Mouse (Mus musculus): ENCODE results near the gene Lbhd1. TPM values are rescaled to one million over a fixed set of nuclear protein-coding genes. Genes with fewer than 3 reads are reported as not detected.
"Not testable (repeated sequence)": the region's sequence is repeated elsewhere in the genome, so short reads cannot be mapped to it uniquely, and the experiment has no call there.

Lbhd1 gene
- polyA plus RNA-seq, 2 experiments from 2014 or later = 63.2 to 70.9 TPM

GRCm38 (mm10) chr19:8872266-8872840, 11.2 kb upstream of the Lbhd1 start:
- ATAC-seq = no peak

GRCm38 (mm10) chr19:8875031-8875430, 8.5 kb upstream of the Lbhd1 start:
- no peak for ATAC-seq

DNA sequence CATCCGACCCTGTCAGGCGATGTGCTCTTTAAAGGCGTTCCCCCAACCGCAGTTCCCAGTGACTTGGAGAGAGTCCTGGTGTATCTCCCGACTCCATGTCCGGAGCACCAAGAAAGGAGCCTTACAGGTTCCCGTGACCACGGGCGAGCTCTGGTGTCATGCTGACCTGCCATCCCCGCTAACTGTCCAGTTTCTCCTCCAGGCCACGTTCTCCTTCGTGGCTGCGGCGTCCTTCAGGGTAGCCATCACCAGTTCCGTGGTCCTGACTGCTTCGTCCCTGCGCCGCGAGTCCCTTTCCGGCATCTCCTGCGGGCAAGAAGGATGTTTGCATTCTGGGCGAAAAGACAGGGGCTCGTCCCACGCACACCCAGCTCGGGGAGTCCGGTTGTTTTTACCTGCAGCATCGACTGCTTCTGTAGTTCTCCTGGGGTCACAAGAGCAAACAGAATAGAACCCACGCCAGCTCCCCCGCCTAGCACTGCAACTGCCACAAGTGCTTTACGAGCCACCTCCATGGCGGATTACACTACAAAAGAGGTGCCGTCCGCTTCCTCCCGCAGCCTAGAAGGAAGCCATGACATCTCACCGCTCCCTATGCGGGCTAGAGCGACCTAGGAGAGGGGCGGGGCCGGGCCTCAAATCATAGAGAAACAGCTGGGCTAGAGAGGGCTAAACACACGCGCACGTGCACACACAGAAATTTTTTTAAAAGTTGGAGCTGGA, 3.1 kb upstream of the Lbhd1 start, which contains the start of gene Uqcc3:
Uqcc3 (minus strand) TSS at position 613 of the 723 bp plus-strand sequence.
- peak; percentile 95 for ATAC-seq

DNA sequence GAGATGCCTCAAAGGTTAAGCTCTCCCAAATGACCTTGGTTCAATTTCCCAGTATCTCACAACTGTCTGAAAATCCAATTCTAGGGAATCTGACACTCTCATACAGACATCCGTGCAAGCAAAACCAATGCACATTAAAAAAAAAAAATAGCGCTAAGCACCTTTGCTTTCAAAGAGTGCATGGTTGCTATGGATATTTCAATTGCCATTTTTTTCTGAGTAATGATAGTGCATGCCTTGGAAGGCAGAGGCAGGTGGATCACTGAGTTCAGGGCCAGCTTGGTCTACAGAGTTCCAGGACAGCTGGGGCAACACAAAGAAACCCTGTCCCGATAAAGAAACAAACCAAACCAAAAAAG, 2.5 kb upstream of the Lbhd1 start:
- ATAC-seq = peak; percentile 36

DNA sequence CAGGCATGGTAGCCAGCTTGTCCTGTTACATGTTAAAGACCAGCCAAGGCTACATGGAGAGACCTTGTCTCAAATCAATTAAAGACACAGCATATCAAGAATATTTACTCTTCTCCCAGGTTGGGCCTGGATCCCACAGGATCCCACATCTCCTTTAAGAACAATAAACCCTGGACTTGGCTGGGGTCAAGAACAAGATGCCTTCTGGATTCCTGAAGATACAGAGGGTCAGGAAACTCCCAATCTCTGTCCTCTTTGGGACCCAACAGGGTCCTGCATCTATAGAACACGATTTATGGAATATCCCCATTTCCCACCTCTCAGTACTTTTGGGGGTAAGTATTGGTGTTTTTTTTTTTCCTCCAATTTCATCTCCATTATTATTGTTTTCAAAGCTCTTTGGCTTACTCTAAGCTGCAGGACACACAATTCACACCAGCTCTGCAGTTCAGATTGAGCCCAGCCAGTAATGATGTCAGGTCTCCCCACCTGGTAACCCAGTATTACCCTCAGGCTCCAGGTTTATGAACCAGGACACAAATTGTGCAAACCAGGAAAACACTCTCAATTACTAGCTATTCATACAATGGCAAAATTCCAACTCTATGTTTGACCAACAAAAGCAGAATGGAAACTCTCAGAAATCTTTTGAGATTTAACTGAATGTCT, 3.5 kb downstream of the Lbhd1 start:
- no peak for ATAC-seq

DNA sequence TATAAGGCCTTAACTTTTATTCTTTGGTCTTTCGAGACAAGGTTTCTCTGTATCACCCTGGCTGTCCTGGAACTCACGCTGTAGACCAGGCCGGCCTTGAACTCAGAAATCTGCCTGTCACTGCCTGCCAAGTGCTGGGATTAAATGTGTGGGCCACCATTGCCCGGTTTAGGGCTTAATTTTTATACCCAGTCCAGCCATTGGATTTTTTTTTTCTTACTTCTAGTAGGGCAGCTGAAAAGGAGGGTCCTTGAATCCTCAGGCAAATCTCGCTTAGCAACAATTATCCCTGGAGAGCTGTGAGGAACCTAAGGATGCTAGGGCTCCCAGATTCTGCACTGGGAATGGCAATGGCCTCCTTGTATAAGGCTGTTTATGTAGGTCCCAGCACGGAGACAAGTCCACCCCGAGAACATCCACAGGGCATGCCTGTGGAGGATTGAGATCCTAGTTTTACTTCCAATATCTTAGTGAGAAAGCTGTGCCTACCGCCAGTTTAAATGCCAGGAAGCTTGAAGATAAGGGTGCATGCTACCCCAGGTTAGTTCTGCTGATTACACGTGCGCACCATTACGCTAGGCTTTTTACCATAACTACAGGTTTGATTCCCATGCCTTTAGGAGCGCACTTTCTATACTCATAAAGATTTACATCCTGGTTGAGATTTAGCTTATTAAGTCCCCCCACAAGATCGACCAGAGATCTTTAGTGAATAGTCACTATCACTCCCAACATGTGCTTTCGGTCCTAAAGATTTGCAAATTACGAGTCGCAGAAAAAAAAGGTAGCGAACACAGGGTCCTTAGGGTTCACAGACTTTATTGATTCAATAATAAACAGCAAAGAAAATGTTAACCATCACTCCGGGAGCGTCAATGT, 4.3 kb downstream of the Lbhd1 start:
- ATAC-seq = no peak

GRCm38 (mm10) chr19:8888511-8889385, 5.2 kb downstream of the Lbhd1 start, which contains the start of the genes 1810009A15Rik and Gm49416:
TSS of gene 1810009A15Rik (plus strand) at chr19:8888853.
TSS of gene Gm49416 (plus strand) at chr19:8888926.
- ATAC-seq = peak; percentile 87

- ATAC-seq = peak; percentile 15
These were observed 9.6 kb downstream of the Lbhd1 start, which contains the start of gene Ints5 for GRCm38 (mm10) chr19:8892829-8893766. TSS of gene Ints5 (plus strand) at chr19:8893005.

DNA sequence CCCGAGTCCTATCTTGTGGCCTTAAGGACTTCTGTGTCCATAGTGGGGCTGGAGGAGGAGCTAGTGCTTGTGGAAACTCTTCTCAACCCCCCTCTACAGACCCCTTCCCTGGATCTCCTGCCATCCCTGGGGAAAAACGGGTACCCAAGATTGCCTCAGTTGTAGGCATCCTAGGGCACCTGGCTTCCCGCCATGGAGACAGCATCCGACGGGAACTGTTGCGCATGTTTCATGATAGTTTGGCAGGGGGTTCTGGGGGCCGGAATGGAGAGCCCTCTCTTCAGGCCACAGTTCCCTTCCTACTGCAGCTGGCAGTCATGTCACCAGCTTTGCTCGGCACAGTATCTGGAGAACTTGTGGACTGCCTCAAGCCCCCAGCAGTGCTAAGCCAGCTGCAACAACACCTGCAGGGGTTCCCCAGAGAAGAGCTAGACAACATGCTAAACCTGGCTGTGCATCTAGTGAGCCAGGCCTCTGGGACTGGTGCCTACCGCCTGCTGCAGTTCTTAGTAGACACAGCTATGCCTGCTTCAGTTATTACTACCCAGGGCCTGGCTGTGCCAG, 11.9 kb downstream of the Lbhd1 start:
- no peak for ATAC-seq

DNA sequence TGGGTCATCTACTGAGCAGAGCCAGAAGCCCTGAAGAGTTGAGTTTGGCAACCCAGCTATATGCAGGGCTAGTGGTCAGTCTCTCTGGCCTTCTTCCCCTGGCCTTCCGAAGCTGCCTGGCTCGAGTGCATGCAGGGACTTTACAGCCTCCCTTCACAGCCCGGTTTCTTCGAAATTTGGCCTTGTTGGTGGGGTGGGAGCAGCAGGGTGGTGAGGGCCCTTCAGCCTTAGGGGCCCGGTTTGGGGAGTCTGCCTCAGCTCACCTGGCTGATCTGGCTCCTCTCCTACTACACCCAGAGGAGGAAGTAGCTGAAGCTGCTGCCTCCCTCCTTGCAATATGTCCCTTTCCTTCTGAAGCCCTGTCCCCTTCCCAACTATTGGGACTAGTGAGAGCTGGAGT, 12.7 kb downstream of the Lbhd1 start:
- not testable (repeated sequence) for ATAC-seq

DNA sequence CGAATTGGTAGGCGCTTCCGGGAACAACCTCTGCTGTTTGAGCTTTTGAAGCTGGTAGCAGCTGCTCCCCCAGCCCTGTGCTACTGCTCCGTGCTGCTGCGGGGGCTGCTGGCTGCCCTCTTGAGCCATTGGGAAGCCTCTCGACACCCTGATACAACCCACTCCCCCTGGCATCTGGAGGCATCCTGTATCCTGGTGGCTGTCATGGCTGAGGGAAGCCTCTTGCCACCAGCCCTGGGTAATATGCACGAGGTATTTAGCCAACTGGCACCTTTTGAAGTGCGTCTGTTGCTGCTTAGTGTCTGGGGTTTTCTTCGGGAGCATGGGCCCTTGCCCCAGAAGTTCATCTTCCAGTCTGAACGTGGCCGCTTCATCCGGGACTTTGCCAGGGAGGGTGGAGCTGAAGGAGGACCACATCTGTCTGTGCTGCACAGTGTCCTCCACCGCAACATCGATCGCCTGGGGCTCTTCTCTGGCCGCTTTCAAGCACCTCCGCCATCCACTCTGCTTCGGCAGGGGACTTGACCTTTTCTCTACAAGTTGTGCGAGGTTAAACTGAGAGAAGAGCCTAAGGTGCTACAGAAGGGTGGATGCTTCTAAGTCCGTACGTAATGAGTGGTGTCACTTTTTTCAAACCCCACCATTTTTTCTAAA, 13.8 kb downstream of the Lbhd1 start:
- not testable (repeated sequence) for ATAC-seq

- peak; percentile 98 for ATAC-seq
These were observed 14.4 kb downstream of the Lbhd1 start, which contains the start of gene Ganab for GRCm38 (mm10) chr19:8897865-8898495. TSS of gene Ganab (plus strand) at chr19:8898071.

DNA sequence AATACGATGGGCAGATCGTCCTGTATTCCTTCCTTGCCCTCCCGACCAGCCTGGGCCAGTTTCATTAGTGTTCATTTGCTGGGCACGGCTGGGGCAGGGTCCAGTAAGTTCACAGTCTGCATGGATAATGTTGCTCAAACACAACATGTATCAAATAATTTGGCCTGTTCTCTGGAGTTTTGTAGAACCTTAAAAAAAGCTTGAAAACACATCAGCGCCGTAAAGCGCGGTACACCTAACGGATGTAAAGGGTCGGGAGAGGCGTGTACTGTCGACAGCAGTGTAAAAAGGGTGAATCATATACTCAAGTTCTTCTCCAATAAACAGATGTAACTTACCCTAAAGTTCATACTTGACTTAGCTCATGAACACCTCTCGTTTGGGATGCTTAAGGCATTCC, 15.0 kb downstream of the Lbhd1 start:
- ATAC-seq = no peak

DNA sequence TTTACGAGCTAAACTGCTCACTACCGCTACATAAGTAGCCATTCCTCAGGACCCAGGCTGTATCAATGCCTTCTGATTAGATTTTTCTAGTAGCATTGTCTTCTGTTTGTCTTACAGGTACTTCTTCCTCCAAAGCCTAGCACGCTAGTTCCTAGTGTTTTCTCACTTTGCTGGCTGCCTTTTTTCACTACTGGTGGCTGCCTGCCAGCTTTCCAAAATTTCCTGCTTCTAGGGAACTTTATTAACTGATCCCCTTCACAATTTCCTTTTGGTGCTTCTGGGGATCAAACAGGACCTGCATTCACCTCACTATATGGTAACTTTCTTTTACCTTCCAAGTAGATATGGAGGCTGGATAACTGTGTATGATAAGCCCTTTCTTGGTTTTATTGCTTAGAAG, 15.5 kb downstream of the Lbhd1 start:
- no peak for ATAC-seq

GRCm38 (mm10) chr19:8903412-8903811, 19.9 kb downstream of the Lbhd1 start:
- ATAC-seq = no peak

DNA sequence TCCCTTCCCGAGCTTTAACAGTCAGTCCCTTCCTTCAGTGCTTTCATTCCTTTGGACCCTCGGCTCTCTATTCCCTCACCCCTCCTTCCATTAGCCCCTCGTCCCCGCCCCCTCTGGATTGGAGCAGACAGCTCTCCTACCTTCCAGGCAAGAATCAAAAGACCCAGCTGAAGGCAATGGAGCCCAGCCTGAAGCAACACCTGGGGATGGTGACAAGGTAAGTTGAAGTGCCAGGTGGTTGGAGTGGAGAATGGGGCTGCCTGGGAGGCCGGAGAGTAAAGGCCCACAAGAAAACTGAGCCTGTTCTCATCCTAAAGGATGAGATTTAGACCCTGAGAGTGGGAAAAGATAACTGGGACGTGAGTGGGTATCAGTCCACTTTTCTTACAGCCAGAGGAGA, 25.0 kb downstream of the Lbhd1 start:
- no peak for ATAC-seq

DNA sequence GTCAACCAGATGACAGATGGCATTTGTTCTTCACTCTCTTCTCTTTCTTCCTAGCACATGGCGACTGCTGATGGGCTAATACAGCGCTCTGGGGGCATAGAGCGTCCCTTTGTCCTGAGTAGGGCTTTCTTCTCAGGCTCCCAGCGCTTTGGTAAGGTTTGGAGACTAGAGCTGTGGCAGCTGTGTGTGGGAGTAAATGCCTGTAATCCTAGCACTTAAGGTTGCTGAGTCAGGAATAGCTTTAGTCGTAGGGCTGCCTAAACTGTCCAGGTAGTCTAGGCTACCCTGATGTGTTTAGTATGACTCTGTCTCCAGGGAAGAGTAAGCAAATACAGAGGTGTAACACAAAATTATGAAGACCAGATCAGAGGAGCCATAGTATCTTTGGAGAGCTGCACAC, 28.3 kb downstream of the Lbhd1 start:
- ATAC-seq = no peak

DNA sequence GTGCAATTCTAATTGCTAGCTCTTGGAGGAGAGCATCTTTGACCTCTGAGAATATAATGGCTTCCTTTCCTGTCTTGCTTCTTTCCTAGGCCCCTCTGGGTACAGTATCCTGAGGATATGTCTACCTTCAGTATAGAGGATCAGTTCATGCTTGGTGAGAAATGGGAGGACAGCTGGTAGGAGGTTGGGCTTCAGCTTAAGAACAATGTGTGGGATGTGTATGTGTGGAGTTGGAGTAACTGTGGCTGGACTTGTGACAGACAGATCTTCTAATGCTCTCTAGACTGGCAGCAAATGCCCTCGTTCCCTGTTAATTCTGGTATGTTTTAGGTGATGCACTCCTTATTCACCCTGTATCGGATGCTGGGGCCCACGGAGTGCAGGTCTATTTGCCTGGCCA, 30.7 kb downstream of the Lbhd1 start:
- ATAC-seq = no peak

DNA sequence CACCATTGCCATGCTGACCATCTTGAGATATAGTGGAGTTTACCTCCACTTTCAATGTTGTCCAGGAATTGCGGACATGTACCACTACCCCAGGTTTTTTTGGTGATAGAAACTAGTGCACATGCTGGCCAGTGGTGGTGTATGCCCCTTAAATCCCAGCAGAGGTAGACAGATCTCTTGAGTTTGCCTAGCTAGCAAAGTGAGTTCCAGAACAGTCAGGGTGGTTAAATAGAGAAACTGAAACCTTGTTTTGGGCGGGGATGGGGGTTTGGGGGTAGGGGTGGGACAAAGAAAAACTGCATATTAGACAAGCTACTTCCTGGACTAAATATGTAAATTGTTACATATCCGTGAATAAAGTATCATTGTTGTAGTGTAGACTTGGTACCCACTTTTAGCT, 35.5 kb downstream of the Lbhd1 start:
- peak; percentile 31 for ATAC-seq

All from activated CD4-positive, CD25-positive, alpha-beta regulatory T cell, adult 4 months (primary cell).